Mouse (Mus musculus) spleen, postnatal 10 days (tissue): Measurements from ENCODE around the gene Glis3.

ENCODE experiments used
- DNase-seq, 2 experiments: peaks; one replicate each; pipeline ENCODE4 v3.0.0; 2021 to 2022; ENCODE audit warnings: low spot score in 2 of 2

Gene Glis3

DNA sequence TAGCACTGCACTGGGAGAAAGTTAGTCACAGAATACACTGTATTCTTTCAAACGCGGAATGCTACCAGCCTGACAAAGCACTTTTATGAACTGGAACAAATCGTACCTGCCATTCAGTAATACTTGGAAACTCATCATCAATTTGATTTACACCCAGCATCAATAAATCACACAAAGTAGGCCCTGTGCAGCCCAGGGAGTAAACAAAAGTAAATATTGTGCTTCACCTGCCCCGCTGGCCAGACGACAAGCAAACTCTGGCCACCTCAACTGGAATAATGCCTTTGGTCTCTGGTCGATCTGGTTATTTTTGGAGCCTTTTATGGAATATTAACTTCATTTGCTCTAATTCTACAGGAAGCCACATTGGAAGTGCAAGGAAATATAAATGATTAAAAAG lies 23.0 kb downstream of the Glis3 start:
- DNase-seq: no peak

DNA sequence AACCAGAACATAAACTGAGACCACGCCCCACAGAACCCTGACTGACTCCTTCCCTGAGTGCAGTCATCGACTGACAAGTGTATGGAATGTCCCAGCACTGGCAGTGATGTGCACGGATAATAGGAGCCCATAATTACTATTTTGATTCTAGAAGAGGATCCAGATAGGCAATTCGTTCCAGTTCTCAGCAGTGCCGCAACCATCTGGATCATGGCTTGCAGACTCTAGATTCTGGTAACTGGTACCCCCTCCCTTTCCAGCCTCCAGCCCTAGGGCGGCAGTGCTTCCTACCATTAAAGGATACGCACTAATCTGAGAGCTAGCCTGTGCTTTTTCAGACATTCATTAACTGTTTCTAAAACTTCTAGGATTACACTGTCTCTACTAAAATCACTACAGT lies 24.7 kb downstream of the Glis3 start:
- no peak for DNase-seq

DNA sequence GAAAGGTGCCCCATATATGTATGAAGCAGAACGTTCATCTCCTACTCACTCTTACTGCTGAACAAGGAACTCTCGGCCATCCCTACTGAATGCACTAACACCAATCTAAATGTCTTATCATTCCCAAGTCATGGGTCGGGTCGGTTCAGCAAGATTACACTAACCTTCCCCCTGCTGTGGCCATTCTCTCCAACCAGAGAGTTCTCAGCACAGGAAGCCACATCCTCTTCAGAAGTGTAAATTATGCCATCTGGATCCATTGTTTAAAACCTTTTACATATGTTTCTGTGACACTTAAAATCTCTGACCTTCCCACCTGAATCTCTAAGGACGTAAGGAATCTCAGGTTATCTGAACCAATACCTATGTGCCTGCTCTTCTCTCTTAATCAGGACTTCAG lies 29.0 kb downstream of the Glis3 start:
- DNase-seq: no peak

DNA sequence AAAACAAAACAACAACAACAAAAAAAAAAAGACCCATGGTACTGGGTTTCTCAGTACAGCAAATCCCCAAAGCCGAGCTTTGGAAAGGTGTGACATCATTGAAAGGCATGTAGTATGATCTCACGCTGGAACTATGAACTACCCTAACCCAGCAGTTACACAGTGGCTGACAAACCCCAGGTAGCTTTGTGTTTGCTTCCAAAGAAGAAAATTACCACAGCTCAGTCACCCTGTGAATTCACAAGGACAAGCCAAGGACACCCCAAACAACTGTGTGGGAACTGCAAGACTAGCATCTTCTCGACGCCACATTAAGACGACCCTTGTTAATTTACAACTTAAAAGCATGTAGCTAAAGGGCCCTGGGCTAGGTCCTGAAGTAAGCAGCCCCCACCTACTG lies 30.4 kb downstream of the Glis3 start:
- no peak for DNase-seq

DNA sequence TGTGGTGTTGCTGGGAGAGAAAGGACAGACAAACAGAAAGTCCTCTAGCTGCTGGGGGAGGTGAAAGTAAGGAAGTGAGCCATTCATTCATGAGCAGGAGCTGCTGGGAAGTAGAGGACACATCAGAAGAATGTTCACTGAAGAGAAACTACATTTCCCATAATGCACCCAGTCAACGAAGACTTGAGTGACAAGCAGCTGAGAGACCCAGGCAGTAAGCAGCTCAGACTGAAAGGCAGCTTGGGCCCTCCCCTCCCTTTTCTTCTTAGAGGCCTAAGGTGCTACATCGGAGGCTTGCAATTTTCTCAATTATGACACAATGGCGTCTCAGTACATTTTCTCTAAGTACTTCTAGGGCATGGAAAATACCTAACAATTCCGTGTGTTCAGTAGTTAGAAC lies 31.0 kb downstream of the Glis3 start:
- DNase-seq: no peak

DNA sequence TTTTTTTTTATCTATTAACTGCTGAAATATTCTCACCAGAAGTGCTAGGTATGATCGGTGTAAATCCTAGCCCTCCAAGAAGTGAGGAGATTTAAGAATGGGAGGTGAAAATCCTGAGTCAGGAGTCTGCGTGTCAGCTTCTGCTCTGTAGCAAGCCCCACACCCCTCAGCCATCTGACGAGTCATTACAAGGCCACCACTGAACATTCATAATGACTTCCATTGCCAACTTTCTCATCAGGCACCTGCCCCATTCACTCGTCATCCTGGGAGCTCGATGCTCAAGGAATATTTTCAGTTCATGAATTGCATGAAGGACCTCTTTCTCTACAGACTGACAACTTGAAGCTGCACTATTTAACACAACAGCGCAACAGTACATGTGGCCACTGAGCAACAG lies 32.5 kb downstream of the Glis3 start:
- DNase-seq: no peak

DNA sequence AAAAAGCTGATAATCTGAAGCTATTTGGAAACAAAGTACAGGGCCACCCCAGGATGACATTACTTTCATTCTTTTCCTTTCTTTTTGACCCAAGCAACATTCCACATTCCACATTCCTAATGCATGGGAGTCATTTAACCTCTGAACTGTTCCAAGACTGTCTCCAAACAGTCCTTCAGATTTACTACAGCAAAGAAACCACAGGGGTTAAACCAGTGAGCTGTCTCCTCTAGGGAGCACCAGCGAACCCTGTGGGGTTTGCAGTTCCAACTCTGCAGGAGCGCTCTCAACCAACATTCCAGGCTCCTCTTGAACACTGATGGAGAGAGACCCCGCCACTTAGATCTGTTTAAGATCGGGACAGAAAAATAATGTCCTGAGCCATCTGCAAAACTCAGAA lies 33.6 kb downstream of the Glis3 start:
- DNase-seq: no peak

DNA sequence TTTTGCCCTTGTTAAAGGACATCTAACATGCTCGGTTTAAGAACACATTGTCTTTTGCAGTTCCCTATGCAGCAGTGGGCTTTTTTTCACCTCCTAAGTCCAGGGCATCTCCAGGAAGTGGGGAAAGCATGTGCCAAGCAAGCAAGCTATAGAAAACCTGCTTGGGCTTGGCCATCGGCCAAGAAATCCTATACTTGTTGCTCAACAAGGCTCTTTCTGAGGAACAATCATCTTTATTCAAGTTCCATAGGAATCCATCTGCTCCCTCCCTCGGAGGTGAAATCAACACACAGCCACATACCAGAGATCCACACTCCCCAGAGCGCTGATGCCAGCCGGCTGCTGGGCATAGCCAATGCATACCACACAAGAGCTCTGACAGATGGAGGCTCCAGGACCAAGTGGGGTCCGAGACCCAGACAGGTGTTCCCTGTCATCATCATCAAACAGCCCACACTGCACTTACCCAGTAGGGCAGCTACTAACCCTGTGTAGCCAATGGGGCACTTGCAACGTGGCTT lies 39.0 kb downstream of the Glis3 start:
- no peak for DNase-seq

DNA sequence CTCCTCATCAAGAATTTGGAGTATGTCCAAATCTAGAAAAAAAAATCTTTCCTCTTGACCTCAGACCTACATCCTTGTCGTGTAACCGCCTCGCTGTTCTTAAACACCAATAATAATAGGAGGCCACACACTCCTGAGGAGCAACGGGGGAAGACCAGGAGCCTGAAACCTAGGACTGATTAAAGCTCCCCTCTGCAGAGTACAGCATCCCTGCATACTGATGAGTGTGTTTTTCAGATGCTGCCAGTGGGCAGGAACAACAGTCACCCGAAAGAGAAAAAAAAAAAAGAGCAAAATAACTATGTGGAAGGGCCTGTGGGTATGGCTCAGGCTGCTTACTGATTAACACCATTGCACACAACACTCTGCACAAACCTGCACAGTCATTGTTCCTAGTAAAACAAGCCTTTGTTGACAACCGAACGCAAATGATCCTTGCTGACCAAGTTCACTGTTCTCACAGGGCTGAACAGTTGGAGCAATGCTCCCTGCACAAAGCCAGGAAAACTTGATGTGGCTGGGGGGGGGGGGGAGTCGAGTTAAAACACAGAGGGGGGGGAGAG lies 43.8 kb downstream of the Glis3 start:
- DNase-seq: no peak

DNA sequence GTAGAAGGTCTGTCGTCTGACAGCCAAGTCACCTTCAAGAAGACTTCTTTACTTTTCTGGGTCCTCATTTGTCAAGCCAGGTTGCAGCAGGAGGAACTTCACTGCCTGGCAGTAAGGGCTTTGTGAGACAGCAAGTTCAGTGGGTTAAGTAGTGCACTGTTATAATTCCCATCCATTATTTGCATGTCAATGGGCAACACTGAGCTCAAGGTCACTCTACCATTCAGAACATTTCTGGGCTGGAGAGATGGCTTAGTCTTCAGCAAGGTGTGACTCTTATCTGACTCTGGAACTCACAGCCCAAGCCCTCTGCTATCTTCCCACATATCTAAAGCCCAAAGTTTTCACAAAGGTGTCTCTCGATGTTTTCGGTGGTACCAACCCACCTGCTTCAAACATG lies 44.9 kb downstream of the Glis3 start:
- no peak for DNase-seq

DNA sequence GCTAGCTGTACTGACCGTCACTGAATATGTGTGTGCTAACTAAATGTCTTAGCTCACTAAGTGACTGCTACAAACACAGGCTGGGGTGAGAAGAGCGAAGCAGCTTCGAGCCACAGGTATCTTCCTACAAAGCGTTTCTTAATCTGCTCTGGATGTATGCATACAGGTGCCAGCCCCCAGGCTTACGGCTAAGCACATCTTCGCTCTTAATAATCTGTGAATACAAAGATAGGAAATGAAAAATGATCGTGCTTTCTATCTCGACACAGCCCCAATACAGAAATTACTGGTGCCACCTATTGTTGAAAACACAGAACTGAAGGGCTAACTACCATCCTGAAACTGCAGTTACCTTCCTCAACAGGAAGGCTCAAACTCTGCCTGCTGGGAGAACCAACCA lies 51.5 kb downstream of the Glis3 start:
- no peak for DNase-seq

DNA sequence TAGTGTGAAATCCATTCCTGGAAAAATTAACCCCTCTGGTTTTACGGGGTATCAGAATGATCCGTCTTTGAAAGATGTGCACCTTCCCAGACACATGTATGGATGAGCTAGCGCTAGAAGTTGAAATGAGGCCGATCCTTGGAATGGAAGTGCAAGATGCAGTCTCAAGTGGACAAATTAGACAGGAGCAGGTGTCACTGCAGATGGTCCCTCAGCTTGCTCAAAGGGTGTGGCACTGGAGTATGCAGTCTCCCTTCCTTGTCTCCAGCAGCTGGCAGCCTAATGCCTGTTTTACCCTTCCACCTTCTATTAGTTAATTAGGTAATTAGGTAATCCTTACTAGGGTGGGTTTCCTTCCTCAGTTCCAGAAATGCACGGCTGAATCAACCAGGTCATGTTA lies 53.7 kb downstream of the Glis3 start:
- no peak for DNase-seq

DNA sequence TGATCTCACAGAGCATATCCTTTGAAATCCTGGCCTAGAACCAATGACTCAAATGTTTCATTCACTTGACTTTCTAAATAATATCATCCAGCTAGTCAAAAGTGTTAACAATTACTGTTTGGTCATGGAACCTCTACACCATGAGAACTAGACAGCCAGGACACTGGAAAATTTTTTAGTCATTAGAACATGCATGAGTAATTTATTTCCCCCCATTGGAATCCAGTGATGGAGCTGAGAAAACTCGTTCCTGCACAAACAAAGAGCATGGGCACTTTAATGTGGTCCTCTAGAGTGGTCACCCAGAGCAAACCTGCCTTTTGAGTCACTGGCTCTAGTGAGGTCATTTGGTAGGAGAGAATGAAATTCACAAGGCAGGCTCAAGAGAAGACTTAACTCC lies 55.3 kb downstream of the Glis3 start:
- no peak for DNase-seq

DNA sequence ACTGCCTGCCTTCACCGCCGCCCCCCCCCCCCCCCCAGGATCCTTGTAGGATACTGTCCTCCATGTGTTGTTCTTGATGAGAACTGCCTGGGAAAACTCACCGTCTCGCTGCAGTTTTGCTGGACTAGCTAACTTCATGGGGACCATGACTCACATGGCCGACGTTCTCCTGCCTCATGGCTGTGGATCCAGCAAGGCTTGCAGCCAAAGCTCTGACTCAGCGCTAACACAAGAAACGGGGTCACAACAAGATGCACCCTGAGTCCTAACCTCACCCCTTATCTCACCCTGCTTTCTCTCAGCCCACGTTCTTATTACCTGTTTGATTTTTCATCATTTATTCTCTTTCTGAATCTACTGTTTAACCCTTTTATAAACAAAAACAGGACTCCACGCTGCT lies 56.2 kb downstream of the Glis3 start:
- DNase-seq: no peak

DNA sequence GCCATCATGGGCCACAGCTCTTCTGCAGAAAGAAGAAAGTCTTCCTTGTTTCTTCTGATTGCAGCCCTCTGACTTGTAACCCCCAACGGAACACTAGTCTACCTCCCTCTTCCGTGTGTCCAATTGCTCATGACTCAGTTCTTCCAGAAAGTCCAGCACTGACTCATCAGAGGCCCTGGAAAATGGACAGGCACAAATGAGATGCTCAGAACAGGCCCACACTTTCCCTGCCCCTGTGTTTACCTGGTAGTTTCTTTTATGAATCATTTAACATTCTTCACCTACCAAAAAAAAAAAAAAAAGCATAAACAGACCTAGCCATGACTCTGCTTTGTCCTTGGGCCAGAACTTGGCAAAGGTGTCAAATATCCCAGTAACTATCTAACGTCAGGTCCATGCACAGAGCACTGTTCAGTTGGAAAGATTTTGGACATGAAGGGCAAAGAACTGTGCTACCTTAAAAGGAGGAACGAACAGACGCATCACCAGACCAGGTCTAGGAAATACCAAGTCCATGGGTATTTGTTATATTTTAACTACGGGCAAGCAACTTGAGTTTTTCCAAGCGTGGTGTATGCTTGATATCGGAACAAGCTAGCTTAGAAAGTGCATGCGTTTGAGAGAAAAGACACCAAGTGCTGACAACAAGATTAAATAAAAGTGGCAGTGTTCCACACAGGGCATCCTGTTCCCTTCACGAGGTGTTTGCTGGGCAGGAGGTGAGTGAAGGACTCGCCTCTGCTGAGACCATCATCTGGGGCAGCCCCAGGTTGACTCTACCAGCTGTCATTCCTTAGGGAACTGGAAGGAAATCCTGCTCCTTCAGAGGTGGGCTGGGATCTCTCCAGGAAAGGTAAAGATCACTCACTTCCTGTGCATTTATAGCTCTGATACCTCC lies 58.0 kb downstream of the Glis3 start:
- no peak for DNase-seq

DNA sequence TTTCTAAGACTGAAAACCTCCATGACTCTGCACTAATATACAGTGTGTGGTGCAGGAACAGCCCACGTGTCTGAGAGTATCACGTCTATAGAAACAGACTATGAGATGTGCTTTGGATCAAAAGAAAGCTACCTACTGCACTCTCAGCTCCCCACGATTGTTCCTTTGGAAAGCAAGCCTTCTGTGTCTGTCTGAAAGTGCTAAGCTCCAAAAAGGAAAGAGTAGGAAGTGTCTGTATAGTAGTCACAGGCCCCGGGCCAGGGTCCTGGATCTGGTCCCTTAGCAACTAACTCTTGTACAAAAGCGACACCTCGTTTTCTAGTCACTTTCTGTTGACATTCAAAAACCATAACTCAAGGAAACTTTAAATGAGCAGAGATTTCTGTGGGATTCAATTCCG lies 62.1 kb downstream of the Glis3 start:
- DNase-seq: no peak

DNA sequence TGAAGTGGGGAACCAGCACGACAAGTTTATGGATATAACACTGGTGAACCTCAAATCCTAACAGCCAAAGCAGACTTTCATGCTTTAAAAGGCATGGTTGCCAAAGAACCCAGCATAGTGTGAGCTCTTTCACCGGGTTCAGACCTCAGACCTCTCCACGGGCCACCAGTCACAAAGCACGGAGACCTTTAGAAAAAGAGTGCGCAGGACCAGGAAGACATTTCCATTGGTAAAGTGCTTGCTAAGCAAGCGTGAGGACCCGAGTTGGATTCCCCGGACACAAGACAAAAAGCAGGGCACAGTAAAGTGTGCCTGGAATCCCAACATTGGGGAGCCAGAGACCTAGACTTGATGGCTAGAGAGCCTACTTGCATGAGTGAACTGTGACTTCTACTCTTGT lies 62.7 kb downstream of the Glis3 start:
- DNase-seq: no peak

DNA sequence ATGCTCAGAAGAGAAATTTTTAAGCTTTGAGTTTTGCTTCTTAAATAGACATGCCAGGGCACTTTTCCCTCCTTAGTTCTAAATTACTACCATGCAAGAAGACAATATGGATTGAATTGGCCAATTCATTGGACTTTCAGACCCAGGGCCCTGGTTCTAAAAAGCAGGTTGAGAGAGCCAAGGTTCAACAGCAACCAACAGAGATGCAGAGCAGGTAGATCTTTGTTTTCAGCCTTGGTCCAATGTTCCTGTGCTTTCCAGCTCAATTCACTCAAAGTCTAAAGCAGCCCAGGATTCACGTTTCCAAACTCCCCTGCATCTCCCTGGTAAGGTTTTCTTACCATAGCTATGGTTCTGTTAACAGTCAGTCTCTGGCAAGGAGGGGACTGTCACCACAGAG lies 63.4 kb downstream of the Glis3 start:
- DNase-seq: no peak

DNA sequence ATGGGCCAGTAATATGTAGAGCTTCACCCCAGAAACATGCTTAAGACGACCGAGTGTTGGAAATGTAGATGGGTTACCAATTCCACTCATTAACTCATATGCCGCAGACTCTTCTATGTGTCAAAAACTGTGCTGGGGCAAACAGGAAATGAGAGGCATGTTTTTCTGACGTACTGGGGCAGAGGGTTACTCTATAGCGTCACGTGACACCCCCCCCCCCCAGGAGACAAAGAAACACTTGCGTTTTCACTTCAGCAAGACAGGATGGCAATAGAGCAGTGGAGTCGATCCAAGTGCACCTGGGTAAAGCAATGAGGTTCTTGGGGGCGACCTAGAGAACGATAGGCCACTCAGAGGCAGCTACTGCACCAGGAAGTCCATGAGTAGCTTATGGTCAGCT lies 67.6 kb downstream of the Glis3 start:
- DNase-seq: no peak

DNA sequence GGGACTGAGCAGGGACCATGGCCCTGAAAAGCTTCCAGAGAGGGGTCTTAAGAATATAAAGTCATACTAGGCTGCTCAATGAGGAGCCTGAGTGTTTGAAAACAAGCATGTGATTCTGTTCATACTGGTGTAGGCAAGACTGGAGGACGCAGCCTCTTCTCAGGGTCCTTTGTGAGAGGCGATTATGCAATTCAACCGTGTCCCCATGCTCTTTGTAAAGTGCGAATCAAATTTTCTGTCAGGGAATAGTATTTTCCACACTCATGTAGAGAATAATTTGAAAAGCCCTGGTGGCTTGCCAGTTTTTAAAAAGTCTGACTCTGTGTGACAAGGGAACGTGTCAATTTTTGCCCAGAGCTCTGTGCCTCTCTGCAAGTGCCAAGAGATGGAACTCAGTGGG lies 71.1 kb downstream of the Glis3 start:
- no peak for DNase-seq

DNA sequence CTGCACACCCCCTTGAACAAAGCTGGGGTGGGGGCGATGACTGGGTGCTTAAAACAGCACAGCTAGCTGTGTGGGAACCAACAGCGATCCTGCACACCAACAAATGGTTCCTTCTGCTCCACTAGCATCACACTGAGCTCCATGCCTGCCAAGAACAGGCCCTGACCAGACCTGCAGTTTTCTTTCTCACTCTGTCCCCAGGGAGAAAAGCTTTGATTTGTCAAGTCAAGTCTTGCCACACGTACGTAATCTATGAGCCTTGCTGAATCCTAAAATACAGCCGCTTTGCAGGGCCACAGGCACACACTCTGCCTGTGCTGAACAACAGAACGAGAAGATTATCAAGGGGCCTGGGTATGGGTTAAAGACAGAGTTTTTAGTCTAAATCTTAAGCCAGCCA lies 71.6 kb downstream of the Glis3 start:
- DNase-seq: no peak

DNA sequence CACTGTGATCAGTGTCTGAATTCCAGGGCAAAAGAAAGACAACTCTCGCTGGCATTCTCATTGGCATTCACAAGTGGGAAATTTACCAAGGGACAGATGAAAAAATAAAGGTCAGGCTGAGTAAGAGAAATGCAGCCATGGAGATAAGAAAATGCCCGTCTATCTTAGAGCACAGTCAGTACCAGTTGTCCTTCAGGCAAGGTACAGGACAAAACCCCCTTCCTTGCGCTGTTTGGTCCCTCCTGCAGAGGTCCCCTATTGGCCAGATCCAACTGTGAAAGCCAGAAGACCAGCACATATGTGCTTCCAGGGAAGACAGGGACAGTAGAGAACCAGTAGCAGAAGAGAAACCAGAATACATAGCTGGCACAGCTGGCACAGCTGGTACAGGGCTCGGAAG lies 79.0 kb downstream of the Glis3 start:
- no peak for DNase-seq

DNA sequence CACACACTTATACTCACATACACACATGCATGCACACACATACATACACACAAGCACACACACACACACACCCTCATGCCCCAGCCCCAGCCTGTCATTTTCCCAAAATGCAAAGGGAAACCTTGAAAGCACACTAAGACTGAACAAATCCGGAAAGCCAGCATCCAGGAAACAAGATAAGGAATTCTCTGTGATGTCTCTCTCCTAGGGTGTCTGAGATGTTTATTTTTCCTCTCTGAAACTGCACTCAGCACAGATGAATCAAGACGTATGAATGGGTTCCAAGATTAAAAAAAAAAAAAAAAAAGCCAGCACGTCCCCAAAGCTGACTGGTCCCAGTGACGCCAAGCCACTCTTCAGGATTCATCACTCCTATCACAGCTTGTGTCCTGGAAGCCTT lies 85.7 kb downstream of the Glis3 start:
- DNase-seq: no peak

DNA sequence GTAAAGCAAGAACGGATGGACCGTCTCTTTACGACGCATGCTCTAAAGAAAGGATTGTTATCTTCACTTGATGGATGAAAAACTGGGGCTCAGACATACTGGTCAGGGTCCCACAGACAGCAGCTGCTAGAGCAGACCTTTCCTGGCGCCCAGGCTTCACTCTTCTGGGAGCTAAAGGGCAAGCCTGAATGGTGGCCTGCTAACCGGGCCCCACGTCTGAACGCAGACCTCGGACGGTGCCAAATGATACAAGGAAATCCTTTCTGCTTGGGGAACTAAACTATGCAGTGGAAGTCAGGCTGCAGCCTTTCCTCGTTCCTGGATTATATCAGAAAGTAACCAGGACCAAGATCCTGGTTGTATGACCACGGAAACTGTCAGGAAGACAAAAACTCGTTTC lies 86.9 kb downstream of the Glis3 start:
- DNase-seq: no peak
